Mouse (Mus musculus) ES-E14 (cell line): ENCODE results near the gene Rplp2. TPM values are rescaled to one million over a fixed set of nuclear protein-coding genes. Genes with fewer than 3 reads are reported as not detected.
"Not testable (repeated sequence)": the region's sequence is repeated elsewhere in the genome, so short reads cannot be mapped to it uniquely, and the experiment has no call there.

ENCODE experiments used
- DNase-seq: peaks from one replicate; pipeline ENCODE4 v3.0.0-alpha.2; 2013; ENCODE audit warnings: low read depth, low spot score
- H3K27ac ChIP-seq: 2 replicates; pipeline ENCODE4 v1.5.1; 2012; ENCODE audit warnings: low read depth, mild to moderate bottlenecking, low read length, moderate library complexity, mixed read lengths; ENCODE audit not compliant: poor library complexity, insufficient read depth, severe bottlenecking
- H3K36me3 ChIP-seq: 2 replicates; pipeline ENCODE4 v1.6.1; 2012; ENCODE audit warnings: mild to moderate bottlenecking, low read length, moderate library complexity, mixed read lengths; ENCODE audit not compliant: control insufficient read depth, poor library complexity, insufficient read depth, severe bottlenecking
- H3K4me1 ChIP-seq, 2 experiments: fragments of 150-350 bp in 1 of 2; sonication (generic) in 1 of 2; 2 replicates each; pipeline ENCODE4 v1.6.1; 2012; ENCODE audit warnings: low read length in 2 of 2, mild to moderate bottlenecking in 1 of 2, mixed read lengths in 1 of 2; ENCODE audit not compliant: control insufficient read depth in 2 of 2, insufficient read depth in 2 of 2, poor library complexity in 1 of 2
- H3K4me3 ChIP-seq, 2 experiments: fragments of 150-350 bp in 1 of 2; sonication (generic) in 1 of 2; 2 replicates each; pipeline ENCODE4 v1.5.1; 2012; ENCODE audit warnings: low read length in 2 of 2, low read depth in 1 of 2, mild to moderate bottlenecking in 1 of 2, mixed read lengths in 1 of 2; ENCODE audit not compliant: insufficient read depth in 1 of 2, poor library complexity in 1 of 2, severe bottlenecking in 1 of 2
- H3K9ac ChIP-seq: 2 replicates; pipeline ENCODE4 v1.6.1; 2012; ENCODE audit warnings: low read depth, mild to moderate bottlenecking, low read length, mixed read lengths; ENCODE audit not compliant: poor library complexity, insufficient read depth, severe bottlenecking
- H3K9me3 ChIP-seq: fragments of 150-350 bp; sonication (generic); 2 replicates; pipeline ENCODE4 v1.6.1; 2012; ENCODE audit warnings: low read depth, mild to moderate bottlenecking, low read length; ENCODE audit not compliant: control insufficient read depth, insufficient read depth
- CHD2 ChIP-seq: IDR thresholded peaks from 2 replicates; pipeline ENCODE4 v1.6.1; 2014; ENCODE audit warnings: mild to moderate bottlenecking, low read depth, low read length, inconsistent platforms
- HCFC1 ChIP-seq: IDR thresholded peaks from 2 replicates; pipeline ENCODE4 v1.6.1; 2012; ENCODE audit warnings: low read length, inconsistent platforms, borderline replicate concordance; ENCODE audit not compliant: insufficient read depth
- MAFK ChIP-seq: IDR thresholded peaks from 2 replicates; pipeline ENCODE4 v1.6.1; 2014; ENCODE audit warnings: mild to moderate bottlenecking, low read depth, low read length, inconsistent platforms; ENCODE audit not compliant: insufficient read depth
- ZC3H11A ChIP-seq: IDR thresholded peaks from 2 replicates; pipeline ENCODE4 v1.6.1; 2012; ENCODE audit warnings: low read depth, mild to moderate bottlenecking, inconsistent platforms, low read length, borderline replicate concordance
- ZNF384 ChIP-seq: IDR thresholded peaks from 2 replicates; pipeline ENCODE4 v1.6.1; 2012; ENCODE audit warnings: low read depth, low read length, inconsistent platforms
- in situ Hi-C, 2 experiments: fragments of 600-800 bp; cut with MboI; formaldehyde crosslinking; loops; one replicate each; pipeline ENCODE4 v1.15.1; 2025; ENCODE audit warnings: low sequenced_read_pairs in 2 of 2, inconsistent platforms in 1 of 2; ENCODE audit not compliant: unreplicated experiment in 2 of 2
- total RNA-seq: library from RNA; depleted of rRNA; stranded (reverse); fragments of 300-350 nt; gene quantifications from 2 replicates; pipeline ENCODE4 v1.2.3, GENCODE M21; 2012; rRNA removed

Gene Rplp2
- 3,085 and 4,150 TPM in 2 replicates for total RNA-seq

DNA sequence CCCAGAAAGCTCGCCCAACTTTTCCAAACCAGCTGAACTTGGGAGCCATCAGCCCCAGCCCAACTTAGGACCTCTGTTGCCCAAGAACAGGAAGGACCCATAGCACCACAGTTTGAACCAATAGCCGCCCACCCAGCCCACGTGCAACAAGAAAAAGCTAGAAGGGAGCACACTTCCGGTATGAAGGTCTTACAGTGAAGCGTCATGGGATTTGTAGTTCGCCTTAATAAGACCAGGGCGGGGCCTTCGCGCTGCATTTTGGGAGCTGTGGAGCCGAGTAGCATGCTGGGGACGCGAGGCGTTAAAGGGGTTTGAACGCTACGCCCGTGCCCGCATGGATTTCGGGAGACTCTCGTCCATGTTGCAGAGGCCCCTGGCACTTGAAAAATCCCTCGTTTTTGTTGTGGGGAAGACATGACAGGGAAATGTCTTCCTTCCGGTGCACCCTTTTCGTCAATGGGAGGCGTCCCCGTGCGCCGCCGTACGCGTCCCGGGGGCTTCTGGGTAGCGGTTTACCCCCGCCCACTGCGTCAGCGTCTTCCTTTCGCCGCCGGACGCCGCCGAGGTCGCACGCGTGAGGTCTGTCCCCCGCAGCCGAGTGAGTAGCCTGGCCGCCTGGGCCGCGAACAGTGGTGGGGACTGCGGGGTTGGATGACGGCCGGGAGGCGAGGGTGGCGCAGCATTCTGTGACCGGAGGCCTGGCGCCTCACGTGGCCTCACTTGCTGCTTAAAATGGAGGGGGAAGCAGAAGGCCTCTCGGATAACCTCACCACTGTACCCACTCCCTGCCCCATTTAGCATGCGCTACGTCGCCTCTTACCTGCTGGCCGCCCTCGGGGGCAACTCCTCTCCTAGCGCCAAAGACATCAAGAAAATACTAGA lies at the start of gene Rplp2:
Gene Rplp2, plus strand, starts transcription at position 261 of the 882 bp plus-strand sequence.
- H3K9me3 ChIP-seq, result no peaks in the 10 kb centered on the region
- H3K27ac ChIP-seq, result peak within 1 kb of the TSS; percentile 84
- H3K4me3 ChIP-seq, result peak within 1 kb of the TSS; percentile 89 to 93
- peaks cover 0 to 11% of the 10 kb centered on the region in 2 experiments; a peak in 2 of 4 replicates for H3K4me1 ChIP-seq
- peak; percentile 90 for DNase-seq
- H3K9ac ChIP-seq, result peak within 1 kb of the TSS; percentile 98
- H3K36me3 ChIP-seq, result peaks cover 41% of the 10 kb centered on the region
- in situ Hi-C loops, result no loop called here
- TF ChIP-seq ZNF384, result peak; percentile 73; the same call in 1 of the 2 replicates
- peak; percentile 93 for TF ChIP-seq HCFC1
- no peak for TF ChIP-seq CHD2
- TF ChIP-seq MAFK, result 0 out of 2 replicates have a peak, but pooled peaks have one; percentile 8
- TF ChIP-seq ZC3H11A, result no peak

DNA sequence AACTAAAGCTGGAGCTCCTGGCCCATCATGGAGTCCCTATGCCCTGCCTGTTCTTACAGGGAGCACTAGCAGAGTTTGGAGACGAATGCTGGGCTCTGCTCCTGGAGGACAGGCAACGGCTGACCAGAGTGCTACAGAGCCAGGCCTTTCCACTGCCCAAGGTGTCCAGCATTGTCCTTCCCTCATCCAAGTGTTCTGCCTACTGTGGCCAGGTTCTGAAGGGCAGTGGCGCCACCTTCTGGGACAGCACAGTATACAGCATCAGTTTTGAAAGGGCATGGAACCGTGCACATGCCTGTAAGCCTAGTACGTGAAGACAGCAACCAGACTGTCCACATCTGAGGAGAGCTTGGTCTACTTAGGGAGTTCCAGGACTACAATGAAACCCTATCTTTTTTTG lies 43.9 kb upstream of the Rplp2 start:
- Histone ChIP-seq H3K9ac (no peak overlapping the region), H3K36me3 (peaks cover 49% of the 10 kb centered on the region), H3K27ac (no peak overlapping the region), H3K4me1 (peaks cover 0 to 8% of the 10 kb centered on the region in 2 experiments; a peak in 1 of 4 replicates), H3K4me3 (no peak overlapping the region), H3K9me3 (no peaks in the 10 kb centered on the region)
- no peak for TF ChIP-seq ZNF384
- TF ChIP-seq MAFK, result no peak
- TF ChIP-seq HCFC1, result no peak
- no peak for TF ChIP-seq CHD2
- peak; percentile 36; the same call in 1 of the 2 replicates for TF ChIP-seq ZC3H11A
- no peak for DNase-seq
- in situ Hi-C loops, result no loop called here

DNA sequence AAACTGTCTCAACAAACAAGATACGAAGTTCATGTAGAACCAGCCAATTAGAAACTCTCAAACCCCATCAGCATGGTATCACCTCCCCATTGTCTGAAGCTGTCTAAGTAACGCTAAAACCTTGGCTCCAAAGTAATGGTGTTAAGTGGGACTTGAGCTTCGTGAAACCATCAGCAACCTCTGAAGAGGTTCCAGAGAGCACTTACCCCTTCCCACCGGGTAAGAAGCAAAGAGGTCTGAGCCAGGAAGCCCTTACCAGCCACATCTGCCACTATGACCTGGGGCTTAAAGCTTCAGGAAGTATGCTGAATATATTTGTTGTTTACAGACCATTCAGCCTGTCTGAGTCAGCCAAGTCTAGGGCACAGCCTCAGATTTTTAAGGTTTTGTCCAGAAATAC lies 41.7 kb upstream of the Rplp2 start:
- H3K27ac ChIP-seq, result no peak overlapping the region
- H3K36me3 ChIP-seq, result peaks cover 41% of the 10 kb centered on the region
- DNase-seq, result no peak
- no peak overlapping the region for H3K4me3 ChIP-seq
- H3K9me3 ChIP-seq, result no peaks in the 10 kb centered on the region
- TF ChIP-seq HCFC1, result no peak
- no peak for TF ChIP-seq MAFK
- TF ChIP-seq ZNF384, result no peak
- TF ChIP-seq ZC3H11A, result no peak
- no peak for TF ChIP-seq CHD2
- in situ Hi-C loops, result no loop called here
- no peak overlapping the region for H3K9ac ChIP-seq
- H3K4me1 ChIP-seq, result peaks cover 0 to 12% of the 10 kb centered on the region in 2 experiments; a peak in 1 of 4 replicates

DNA sequence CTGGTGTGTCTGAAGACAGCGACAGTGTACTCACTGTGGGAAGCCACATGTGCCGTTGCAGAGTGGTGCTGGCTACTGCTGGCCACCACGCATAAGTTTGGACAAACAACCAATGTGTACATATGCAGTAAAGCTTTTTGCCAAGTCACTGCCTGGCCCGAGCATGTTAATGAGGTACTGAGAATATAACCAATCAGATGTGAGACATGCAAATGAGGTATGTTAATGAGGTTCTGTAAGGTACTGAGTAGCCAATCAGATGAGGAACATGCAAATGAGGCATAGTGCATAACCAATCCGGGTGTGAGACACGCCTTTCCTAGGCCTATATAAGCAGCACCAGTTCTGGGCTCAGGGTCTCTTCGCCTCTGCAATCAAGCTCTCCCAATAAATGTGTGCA lies 39.5 kb upstream of the Rplp2 start:
- H3K4me1 ChIP-seq, H3K9me3 ChIP-seq, H3K27ac ChIP-seq, in situ Hi-C loops, H3K4me3 ChIP-seq, H3K9ac ChIP-seq, DNase-seq: not testable (repeated sequence)
- TF ChIP-seq MAFK, result 0 out of 2 replicates have a peak, but pooled peaks have one; percentile 43
- H3K36me3 ChIP-seq, result peaks cover 19% of the 10 kb centered on the region
